Mouse (Mus musculus) midbrain, embryonic 16.5 days (tissue): ENCODE data around the gene Emid1. TPM values are rescaled to one million over a fixed set of nuclear protein-coding genes. Genes with fewer than 3 reads are reported as not detected.
A peak's percentile ranks its signal among the peaks of the same experiment; 100 is the strongest.

Source experiments
- ATAC-seq: fragments of 200-750 bp; cut with Nextera tagmentation; 2 replicates; pipeline ENCODE4 v1.8.0; 2017; ENCODE audit warnings: moderate TSS enrichment
- H3K27ac ChIP-seq: fragments of 300-500 bp; sonication (generic); 2 replicates; pipeline ENCODE4 v1.5.1; 2014; ENCODE audit warnings: mild to moderate bottlenecking, low read length, mixed read lengths
- H3K27me3 ChIP-seq: fragments of 300-500 bp; sonication (generic); 2 replicates; pipeline ENCODE4 v1.6.1; 2014; ENCODE audit warnings: low read depth, low read length, mixed read lengths; ENCODE audit not compliant: control insufficient read depth, insufficient read depth
- H3K36me3 ChIP-seq: fragments of 300-500 bp; sonication (generic); 2 replicates; pipeline ENCODE4 v1.6.1; 2014; ENCODE audit warnings: mild to moderate bottlenecking, low read length, moderate library complexity, mixed read lengths; ENCODE audit not compliant: control insufficient read depth, insufficient read depth
- H3K4me1 ChIP-seq: fragments of 300-500 bp; sonication (generic); 2 replicates; pipeline ENCODE4 v1.6.1; 2014; ENCODE audit warnings: mild to moderate bottlenecking, low read length, mixed read lengths; ENCODE audit not compliant: control insufficient read depth, insufficient read depth
- H3K4me2 ChIP-seq: fragments of 300-500 bp; sonication (generic); 2 replicates; pipeline ENCODE4 v1.6.1; 2014; ENCODE audit warnings: mild to moderate bottlenecking, low read length, mixed read lengths
- H3K4me3 ChIP-seq: fragments of 300-500 bp; sonication (generic); 2 replicates; pipeline ENCODE4 v1.5.1; 2014; ENCODE audit warnings: low read depth, mild to moderate bottlenecking, low read length, moderate library complexity, mixed read lengths
- H3K9ac ChIP-seq: fragments of 300-500 bp; sonication (generic); 2 replicates; pipeline ENCODE4 v1.6.1; 2014; ENCODE audit warnings: low read depth, low read length, mixed read lengths
- H3K9me3 ChIP-seq: fragments of 300-500 bp; sonication (generic); replicated peaks from 2 replicates; pipeline ENCODE4 v1.6.1; 2014; ENCODE audit warnings: mild to moderate bottlenecking, low read length, mixed read lengths; ENCODE audit not compliant: control insufficient read depth, poor library complexity, severe bottlenecking
- WGBS: fragments of 180-500 bp; shearing (Covaris S2); extraction: QIAGEN DNeasy Blood & Tissue Kit; methylation state at CpG from one replicate; pipeline ENCODE4 v1.1.7; 2014; 5-methylcytosine and 5-hydroxymethylcytosine counted together
- polyA plus RNA-seq: library from polyadenylated mRNA; unstranded; fragments of >200 nt; fragmentation: Nextera tagmentation; extraction: Ambion mirVana; gene quantifications from 2 replicates; pipeline ENCODE4 v1.2.1, GENCODE M21; 2015

Gene Emid1
- polyA plus RNA-seq, 1 experiment from 2014 or later = 12.4 TPM

DNA sequence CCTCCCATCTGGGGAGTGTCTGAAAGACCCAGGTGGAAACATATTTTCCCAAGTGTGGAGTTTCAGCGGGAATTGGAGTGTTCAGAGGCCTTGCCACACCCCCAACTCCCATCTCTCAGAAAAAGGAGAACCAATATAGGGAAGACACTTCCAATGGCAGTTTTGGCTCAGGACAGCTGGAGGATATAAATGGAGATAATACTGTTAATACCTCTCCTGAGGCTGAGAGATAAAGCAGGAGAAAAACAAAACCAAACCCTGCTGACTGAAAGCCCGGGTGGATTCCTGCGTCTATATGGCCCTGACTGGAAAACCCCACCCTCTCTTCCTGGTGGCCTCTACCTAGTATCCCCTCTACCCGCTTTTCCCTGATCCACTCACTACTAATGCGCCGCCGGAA, 49.7 kb downstream of the Emid1 start:
- H3K27ac ChIP-seq = no peak overlapping the region
- ATAC-seq = no peak
- H3K4me2 ChIP-seq = no peak overlapping the region
- H3K4me1 ChIP-seq = peaks cover 18% of the 10 kb centered on the region
- no peaks in the 10 kb centered on the region for H3K27me3 ChIP-seq
- no peak overlapping the region for H3K4me3 ChIP-seq
- H3K9ac ChIP-seq = no peak overlapping the region
- WGBS = 89% methylated on average over 7 of the region's 7 CpGs
- no peaks in the 10 kb centered on the region for H3K36me3 ChIP-seq
- H3K9me3 ChIP-seq = no peaks in the 10 kb centered on the region

DNA sequence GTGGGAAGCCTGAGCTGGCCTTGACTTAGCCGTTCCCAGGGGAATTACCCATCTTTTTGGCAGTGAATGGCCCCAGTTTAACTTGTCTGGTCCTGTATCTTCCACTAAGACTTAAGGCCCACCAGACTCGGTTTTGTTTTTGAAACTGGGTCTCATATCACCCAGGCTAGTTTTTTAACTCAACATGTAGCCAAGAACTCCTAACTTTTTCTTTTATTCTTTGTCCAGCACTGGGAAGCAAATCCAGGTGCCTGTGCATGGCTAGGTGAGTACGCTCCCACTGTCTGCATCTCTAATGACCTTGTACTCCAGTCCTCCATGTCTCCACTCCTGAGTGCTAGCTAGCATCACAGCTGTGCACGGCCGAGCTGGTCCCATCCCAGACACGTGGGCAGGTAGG, 50.4 kb downstream of the Emid1 start:
- WGBS = 87% methylated on average over 6 of the region's 6 CpGs
- Histone ChIP-seq H3K36me3 (no peaks in the 10 kb centered on the region), H3K9me3 (no peaks in the 10 kb centered on the region), H3K27me3 (no peaks in the 10 kb centered on the region), H3K9ac (no peak overlapping the region), H3K4me2 (no peak overlapping the region; the same call in 1 of the 2 replicates), H3K27ac (no peak overlapping the region), H3K4me1 (peaks cover 25% of the 10 kb centered on the region), H3K4me3 (no peak overlapping the region)
- no peak for ATAC-seq

DNA sequence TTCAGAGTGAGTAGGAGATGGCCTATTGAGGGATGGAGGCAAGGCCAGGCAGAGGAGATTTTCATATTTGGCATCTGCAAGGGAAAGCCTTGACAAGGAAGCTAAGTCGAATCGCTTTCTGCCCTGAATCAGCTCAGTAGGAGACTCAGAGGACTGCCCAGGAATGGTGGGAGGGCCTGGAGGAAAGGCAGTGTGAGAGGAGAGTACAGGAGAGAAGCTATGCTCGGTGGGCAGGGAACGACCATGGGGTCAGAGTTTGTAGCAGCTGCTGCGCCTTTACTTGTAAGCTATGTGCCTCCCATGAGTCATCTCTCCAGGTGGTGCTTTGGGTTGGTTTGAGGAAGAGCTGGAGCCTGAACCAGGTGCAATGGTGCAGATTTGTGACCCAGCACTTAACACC, 51.3 kb downstream of the Emid1 start:
- Histone ChIP-seq H3K9ac (peak overlapping the region; percentile 87), H3K9me3 (no peaks in the 10 kb centered on the region), H3K4me3 (peak overlapping the region; percentile 95), H3K27ac (peak overlapping the region; percentile 99), H3K4me1 (peaks cover 33% of the 10 kb centered on the region), H3K4me2 (peak overlapping the region; percentile 67), H3K27me3 (no peaks in the 10 kb centered on the region), H3K36me3 (no peaks in the 10 kb centered on the region)
- WGBS = 43% methylated on average over 5 of the region's 5 CpGs
- ATAC-seq = no peak

DNA sequence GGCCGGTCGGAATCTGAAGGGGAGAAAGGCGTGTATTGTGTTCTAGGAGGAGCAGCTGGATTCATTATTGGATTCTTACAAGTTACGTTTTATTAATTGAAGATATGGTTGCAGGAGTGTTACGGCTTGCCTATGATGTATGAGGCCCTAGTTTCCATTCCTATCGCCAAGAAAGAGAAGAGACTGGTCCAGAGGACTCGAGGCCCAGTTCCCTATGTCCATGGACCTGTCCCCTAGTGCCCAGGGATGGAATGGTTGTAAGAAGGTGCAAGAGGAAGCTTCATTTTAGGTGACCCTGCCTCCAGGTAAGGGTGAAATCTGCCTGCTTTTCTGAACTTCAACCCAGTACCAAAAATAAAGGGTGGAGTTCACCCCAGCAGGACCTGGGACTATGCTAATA, 51.8 kb downstream of the Emid1 start:
- Histone ChIP-seq H3K27me3 (no peaks in the 10 kb centered on the region), H3K4me3 (peak overlapping the region; percentile 95), H3K4me2 (peak overlapping the region; percentile 67), H3K4me1 (peaks cover 34% of the 10 kb centered on the region), H3K9me3 (no peaks in the 10 kb centered on the region), H3K27ac (peak overlapping the region; percentile 99), H3K9ac (peak overlapping the region; percentile 87), H3K36me3 (no peaks in the 10 kb centered on the region)
- no peak for ATAC-seq
- WGBS = under 1% methylated on average over 7 of the region's 7 CpGs

DNA sequence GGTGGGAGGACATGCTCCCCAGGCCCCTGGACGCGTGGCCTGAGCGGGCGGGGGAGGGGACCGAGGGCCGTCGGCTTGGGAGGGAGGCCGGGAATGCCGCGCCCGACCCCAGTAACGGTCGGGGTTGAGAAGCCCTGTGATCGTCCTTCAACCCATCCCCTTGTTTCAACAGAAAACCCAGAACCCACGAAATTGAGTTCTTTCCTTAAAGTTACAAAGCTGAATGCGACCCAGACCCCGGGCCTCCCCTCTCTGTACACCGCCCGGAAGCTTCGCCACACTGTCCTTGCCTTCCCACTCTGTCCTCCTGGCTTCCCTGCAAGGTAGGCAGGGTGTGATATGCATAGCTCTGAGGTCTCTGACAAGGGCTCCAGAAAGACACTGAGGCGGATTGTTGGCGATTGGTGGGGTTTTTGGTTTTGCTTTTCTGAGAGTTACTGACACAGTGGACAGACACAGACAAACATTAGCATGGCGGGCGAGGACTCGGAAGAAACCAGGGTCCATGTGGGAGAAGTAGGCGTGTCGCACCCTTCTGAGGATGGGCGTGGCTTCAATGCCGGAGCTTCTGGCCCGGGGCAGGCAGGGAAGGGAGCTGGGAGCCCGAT, 52.4 kb downstream of the Emid1 start:
- H3K27ac ChIP-seq = peak overlapping the region; percentile 99
- H3K27me3 ChIP-seq = no peaks in the 10 kb centered on the region
- H3K4me3 ChIP-seq = peak overlapping the region; percentile 95
- no peaks in the 10 kb centered on the region for H3K9me3 ChIP-seq
- peaks cover 34% of the 10 kb centered on the region for H3K4me1 ChIP-seq
- peak overlapping the region; percentile 87 for H3K9ac ChIP-seq
- peak overlapping the region; percentile 67 for H3K4me2 ChIP-seq
- H3K36me3 ChIP-seq = no peaks in the 10 kb centered on the region
- peak; percentile 78 for ATAC-seq
- under 1% methylated on average over 31 of the region's 31 CpGs for WGBS

DNA sequence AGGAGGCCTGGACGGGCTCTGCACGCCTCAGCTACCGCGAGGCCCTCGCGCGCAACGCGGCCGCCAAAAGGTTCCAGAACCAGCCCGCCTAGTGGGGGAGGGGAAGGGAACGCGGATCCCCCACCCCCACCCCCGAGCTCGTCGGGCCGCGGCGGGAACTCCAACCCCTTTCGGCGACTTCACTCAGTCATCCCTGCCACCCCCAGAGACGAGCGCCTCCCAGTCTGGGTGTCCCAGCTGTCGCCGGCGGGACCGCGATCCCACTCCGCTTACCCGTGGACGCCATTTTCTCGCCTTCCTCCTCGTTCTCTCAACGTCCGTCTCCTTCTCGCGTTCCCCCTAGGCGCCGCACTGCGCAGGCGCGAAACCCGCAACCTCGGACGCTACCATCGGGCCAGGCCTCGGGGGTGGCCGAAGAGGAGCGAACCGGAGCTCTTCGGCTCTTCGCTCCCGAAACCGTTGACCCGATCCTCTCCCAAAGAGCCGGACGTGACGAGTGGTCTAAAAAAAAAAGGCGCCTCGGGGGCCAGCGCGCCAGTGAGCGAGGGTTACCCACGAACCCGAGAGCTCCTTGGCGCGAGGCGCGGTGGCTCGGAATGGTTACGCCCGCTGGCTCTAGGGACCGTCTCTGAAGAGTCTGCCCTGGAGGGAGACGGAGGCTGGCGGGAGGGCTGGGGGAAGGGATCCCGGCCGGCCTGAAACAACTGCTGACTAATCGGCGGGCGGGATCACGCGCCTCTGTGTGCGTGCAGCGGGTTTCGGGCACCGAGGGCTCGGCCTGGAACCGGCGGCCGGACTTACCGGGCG, 53.1 kb downstream of the Emid1 start, which contains the start of the genes Rhbdd3 and Ewsr1:
Gene Rhbdd3 (plus strand): TSS at position 191 of the 807 bp plus-strand sequence.
Gene Ewsr1 (minus strand): TSS at position 531 of the 807 bp plus-strand sequence.
- H3K4me1 ChIP-seq = peaks cover 34% of the 10 kb centered on the region
- under 1% methylated on average over 86 of the region's 92 CpGs for WGBS
- H3K9ac ChIP-seq = peak within 1 kb of the TSS; percentile 87
- peak within 1 kb of the TSS; percentile 99 for H3K27ac ChIP-seq
- no peaks in the 10 kb centered on the region for H3K36me3 ChIP-seq
- peak; percentile 89 for ATAC-seq
- H3K4me3 ChIP-seq = peak within 1 kb of the TSS; percentile 95
- peak within 1 kb of the TSS; percentile 85 for H3K4me2 ChIP-seq
- no peaks in the 10 kb centered on the region for H3K9me3 ChIP-seq
- no peaks in the 10 kb centered on the region for H3K27me3 ChIP-seq

DNA sequence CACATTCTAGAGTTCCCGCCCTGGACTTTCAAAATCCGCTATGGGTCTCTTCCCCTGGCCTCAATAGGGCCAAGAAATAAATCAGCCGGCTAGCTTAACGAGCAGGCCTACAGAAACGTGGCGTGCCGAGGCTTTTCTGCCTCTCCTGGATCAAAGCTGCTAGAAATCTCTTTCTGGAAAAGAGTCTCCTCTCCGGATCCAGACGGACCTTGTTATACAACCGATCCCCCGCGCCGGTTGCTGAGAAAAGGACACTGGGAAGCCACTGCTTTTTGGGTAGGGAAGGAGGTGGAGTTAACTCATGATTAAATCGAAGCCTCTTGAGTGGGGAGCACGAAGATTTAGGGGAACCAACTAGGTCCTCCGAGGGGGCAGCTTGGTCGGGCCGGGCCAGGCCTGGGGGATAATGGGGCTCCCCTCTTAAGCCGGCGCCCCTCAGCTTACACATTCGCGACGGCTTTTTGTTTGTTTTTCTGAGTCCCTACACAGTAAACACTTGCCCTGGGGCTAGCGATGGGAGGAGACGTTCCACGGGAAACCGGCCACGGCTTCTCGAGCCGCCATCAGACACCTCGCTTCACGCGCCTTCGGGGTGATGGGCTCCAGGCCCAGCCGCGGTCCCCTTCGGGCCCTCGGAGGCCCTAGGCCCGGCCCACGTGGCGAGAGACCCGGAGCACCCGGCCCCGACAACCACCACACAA, 53.9 kb downstream of the Emid1 start:
- ATAC-seq = peak; percentile 5
- WGBS = under 1% methylated on average over 44 of the region's 44 CpGs

DNA sequence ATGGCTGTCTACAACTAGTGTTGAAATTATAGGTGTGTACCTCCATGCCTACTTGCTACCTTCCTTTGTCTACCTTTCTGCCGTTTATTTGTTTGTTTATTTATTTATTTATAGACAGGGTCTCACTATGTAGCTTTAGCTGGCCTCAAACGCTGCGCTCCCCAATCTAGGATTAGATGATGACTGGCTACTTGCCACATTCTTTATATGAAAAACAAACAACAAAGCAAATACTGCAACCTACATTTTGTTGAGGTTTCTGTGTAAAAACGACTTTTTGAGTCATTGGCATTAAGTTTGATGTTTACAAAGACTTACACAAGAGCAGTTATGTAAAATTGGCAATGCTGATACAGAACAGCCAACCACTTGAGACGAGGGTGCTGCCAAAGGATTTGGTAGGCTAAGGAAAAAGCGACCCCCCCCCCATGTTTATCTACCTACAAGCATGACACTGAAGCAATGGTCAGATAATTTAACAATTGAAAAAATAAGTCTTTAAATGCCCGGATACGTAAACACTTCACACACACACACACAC, 55.5 kb downstream of the Emid1 start:
- H3K4me3 ChIP-seq = no peak overlapping the region
- H3K27me3 ChIP-seq = no peaks in the 10 kb centered on the region
- H3K4me1 ChIP-seq = peaks cover 32% of the 10 kb centered on the region
- no peak overlapping the region for H3K27ac ChIP-seq
- peak overlapping the region; percentile 85 for H3K4me2 ChIP-seq
- ATAC-seq = no peak
- no peak overlapping the region for H3K9ac ChIP-seq
- WGBS = 67% methylated on average over 8 of the region's 8 CpGs
- peaks cover 5% of the 10 kb centered on the region; the same call in 1 of the 2 replicates for H3K36me3 ChIP-seq
- no peaks in the 10 kb centered on the region for H3K9me3 ChIP-seq

More for the DNA sequence above, 53.9 kb downstream of the Emid1 start:
- Histone ChIP-seq H3K27ac (peak overlapping the region; percentile 99), H3K27me3 (no peaks in the 10 kb centered on the region), H3K4me1 (peaks cover 34% of the 10 kb centered on the region), H3K9me3 (no peaks in the 10 kb centered on the region), H3K4me3 (peak overlapping the region; percentile 95), H3K36me3 (no peaks in the 10 kb centered on the region), H3K4me2 (peak overlapping the region; percentile 85), H3K9ac (peak overlapping the region; percentile 87)
